Mouse (Mus musculus): Measurements from ENCODE around the gene Dao. TPM values are rescaled to one million over a fixed set of nuclear protein-coding genes. Genes with fewer than 3 reads are reported as not detected.

Gene Dao
- polyA plus RNA-seq, 1 experiment = 11.9 TPM

- peaks cover 2% of the 10 kb centered on the region; the same call in 1 of the 2 replicates for H3K36me3 ChIP-seq (ENCODE audit: control insufficient read depth, insufficient read depth, low read length)
- TF ChIP-seq CTCF (IDR thresholded peaks at IDR 0.05; ENCODE audit: extremely low read depth, insufficient read length, insufficient replicate concordance, low read depth, low read length) (no peak), POLR2A (IDR thresholded peaks at IDR 0.05; ENCODE audit: low read depth, low read length) (no peak)
- WGBS = 8% methylated on average over 1 of the region's 1 CpGs
- H3K4me3 ChIP-seq (ENCODE audit: low read depth, low read length) = no peak overlapping the region
- H3K27me3 ChIP-seq (ENCODE audit: control insufficient read depth, insufficient read depth, low read length) = no peaks in the 10 kb centered on the region
- peaks cover 26% of the 10 kb centered on the region; the same call in 1 of the 2 replicates for H3K4me1 ChIP-seq (ENCODE audit: control insufficient read depth, insufficient read depth, insufficient read length, low read length)
- peak overlapping the region; percentile 21; the same call in 1 of the 2 replicates for H3K27ac ChIP-seq (ENCODE audit: insufficient read depth, low read depth, low read length)
Measured at GRCm38 (mm10) chr5:113980511-113980910, 23.0 kb upstream of the Dao start.

DNA sequence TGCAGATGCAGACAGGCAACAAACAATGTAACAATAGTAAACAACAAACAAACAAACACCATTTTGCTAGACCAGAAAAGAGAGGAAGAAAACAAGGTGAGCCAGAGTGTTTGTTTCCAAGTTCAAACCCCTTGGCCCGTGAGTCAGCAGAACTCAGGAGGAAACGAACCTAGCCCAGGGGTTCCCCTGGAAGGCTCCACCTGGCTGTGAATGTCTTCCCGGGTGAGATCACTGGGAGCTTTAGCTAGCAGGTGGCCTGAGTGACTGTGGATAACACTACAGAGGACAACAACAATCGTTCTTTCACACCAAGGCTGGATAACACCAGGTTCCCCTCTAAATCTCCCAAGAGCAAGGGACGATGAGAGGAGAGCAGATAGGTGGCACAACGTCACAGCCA is 22.3 kb upstream of the Dao start:
- Histone ChIP-seq H3K4me1 (ENCODE audit: control insufficient read depth, insufficient read depth, insufficient read length, low read length) (peaks cover 26% of the 10 kb centered on the region), H3K36me3 (ENCODE audit: control insufficient read depth, insufficient read depth, low read length) (peaks cover 2% of the 10 kb centered on the region; the same call in 1 of the 2 replicates), H3K4me3 (ENCODE audit: low read depth, low read length) (no peak overlapping the region), H3K27me3 (ENCODE audit: control insufficient read depth, insufficient read depth, low read length) (no peaks in the 10 kb centered on the region), H3K27ac (ENCODE audit: insufficient read depth, low read depth, low read length) (0 out of 2 replicates have a peak overlapping the region, but pooled peaks have one; percentile 21)
- 41% methylated on average over 6 of the region's 6 CpGs for WGBS
- TF ChIP-seq CTCF (IDR thresholded peaks at IDR 0.05; ENCODE audit: extremely low read depth, insufficient read length, insufficient replicate concordance, low read depth, low read length) = no peak
- no peak for TF ChIP-seq POLR2A (IDR thresholded peaks at IDR 0.05; ENCODE audit: low read depth, low read length)

DNA sequence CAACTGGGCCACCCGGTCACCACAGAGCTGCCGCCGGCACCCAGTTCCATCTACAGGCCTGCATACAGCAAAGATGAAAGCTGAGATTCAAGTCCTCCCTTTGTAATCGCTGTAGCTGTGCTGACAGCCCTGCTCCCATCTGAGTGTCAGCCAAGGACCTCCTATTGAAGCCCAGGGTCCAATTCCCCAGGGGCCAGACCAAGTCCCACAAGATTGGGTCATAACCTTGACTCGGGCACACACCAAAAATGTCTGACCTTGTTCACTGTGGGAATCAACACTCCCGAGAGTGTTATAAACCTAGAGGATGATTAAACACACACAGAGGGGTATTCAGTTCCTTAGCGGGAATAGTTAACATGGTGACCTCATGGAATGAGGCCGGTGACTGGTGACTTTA is 21.7 kb upstream of the Dao start:
- TF ChIP-seq CTCF (IDR thresholded peaks at IDR 0.05; ENCODE audit: extremely low read depth, insufficient read length, insufficient replicate concordance, low read depth, low read length) = no peak
- no peak for TF ChIP-seq POLR2A (IDR thresholded peaks at IDR 0.05; ENCODE audit: low read depth, low read length)
- no peak overlapping the region for H3K27ac ChIP-seq (ENCODE audit: insufficient read depth, low read depth, low read length)
- H3K4me3 ChIP-seq (ENCODE audit: low read depth, low read length) = no peak overlapping the region
- H3K4me1 ChIP-seq (ENCODE audit: control insufficient read depth, insufficient read depth, insufficient read length, low read length) = peaks cover 31% of the 10 kb centered on the region
- H3K36me3 ChIP-seq (ENCODE audit: control insufficient read depth, insufficient read depth, low read length) = peaks cover 2% of the 10 kb centered on the region; the same call in 1 of the 2 replicates
- no peaks in the 10 kb centered on the region for H3K27me3 ChIP-seq (ENCODE audit: control insufficient read depth, insufficient read depth, low read length)
- 83% methylated on average over 8 of the region's 8 CpGs for WGBS

GRCm38 (mm10) chr5:113983541-113983940 is 20.0 kb upstream of the Dao start:
- 71% methylated on average over 6 of the region's 6 CpGs for WGBS
- peaks cover 33% of the 10 kb centered on the region for H3K4me1 ChIP-seq (ENCODE audit: control insufficient read depth, insufficient read depth, insufficient read length, low read length)
- peaks cover 2% of the 10 kb centered on the region; the same call in 1 of the 2 replicates for H3K36me3 ChIP-seq (ENCODE audit: control insufficient read depth, insufficient read depth, low read length)
- no peak overlapping the region for H3K27ac ChIP-seq (ENCODE audit: insufficient read depth, low read depth, low read length)
- no peak overlapping the region for H3K4me3 ChIP-seq (ENCODE audit: low read depth, low read length)
- no peak for TF ChIP-seq POLR2A (IDR thresholded peaks at IDR 0.05; ENCODE audit: low read depth, low read length)
- no peaks in the 10 kb centered on the region for H3K27me3 ChIP-seq (ENCODE audit: control insufficient read depth, insufficient read depth, low read length)

GRCm38 (mm10) chr5:113984025-113984740 is 19.3 kb upstream of the Dao start:
- WGBS = 63% methylated on average over 13 of the region's 13 CpGs
- no peak overlapping the region for H3K27ac ChIP-seq (ENCODE audit: insufficient read depth, low read depth, low read length)
- H3K27me3 ChIP-seq (ENCODE audit: control insufficient read depth, insufficient read depth, low read length) = no peaks in the 10 kb centered on the region

DNA sequence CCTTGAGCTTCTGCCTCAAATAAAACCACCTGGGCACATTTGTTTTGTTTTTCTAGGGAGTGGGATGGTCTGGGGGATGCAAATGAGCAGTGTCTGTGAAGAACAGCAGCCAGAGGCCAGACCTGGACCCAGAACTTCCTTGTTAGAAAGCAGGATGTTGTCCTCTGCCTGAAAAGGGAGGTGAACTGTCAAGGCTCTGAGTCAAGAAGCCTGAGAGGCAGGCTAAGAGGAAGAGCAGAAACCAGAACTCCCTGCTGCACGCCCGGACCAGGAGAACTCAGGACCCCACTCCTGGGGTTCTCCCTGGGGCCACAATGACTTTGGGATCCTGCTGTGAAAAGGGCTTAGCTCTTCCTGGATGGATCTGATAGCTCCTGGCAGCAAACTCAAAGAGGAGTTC is 17.8 kb upstream of the Dao start:
- 25% methylated on average over 2 of the region's 2 CpGs for WGBS
- peaks cover 1% of the 10 kb centered on the region; the same call in 1 of the 2 replicates for H3K36me3 ChIP-seq (ENCODE audit: control insufficient read depth, insufficient read depth, low read length)
- TF ChIP-seq POLR2A (IDR thresholded peaks at IDR 0.05; ENCODE audit: low read depth, low read length) (no peak), CTCF (IDR thresholded peaks at IDR 0.05; ENCODE audit: extremely low read depth, insufficient read length, insufficient replicate concordance, low read depth, low read length) (no peak)

More at GRCm38 (mm10) chr5:113984025-113984740, 19.3 kb upstream of the Dao start:
- Histone ChIP-seq H3K4me1 (ENCODE audit: control insufficient read depth, insufficient read depth, insufficient read length, low read length) (peaks cover 37% of the 10 kb centered on the region), H3K4me3 (ENCODE audit: low read depth, low read length) (no peak overlapping the region), H3K36me3 (ENCODE audit: control insufficient read depth, insufficient read depth, low read length) (peaks cover 1% of the 10 kb centered on the region; the same call in 1 of the 2 replicates)
- TF ChIP-seq POLR2A (IDR thresholded peaks at IDR 0.05; ENCODE audit: low read depth, low read length) (no peak), CTCF (IDR thresholded peaks at IDR 0.05; ENCODE audit: extremely low read depth, insufficient read length, insufficient replicate concordance, low read depth, low read length) (no peak)

DNA sequence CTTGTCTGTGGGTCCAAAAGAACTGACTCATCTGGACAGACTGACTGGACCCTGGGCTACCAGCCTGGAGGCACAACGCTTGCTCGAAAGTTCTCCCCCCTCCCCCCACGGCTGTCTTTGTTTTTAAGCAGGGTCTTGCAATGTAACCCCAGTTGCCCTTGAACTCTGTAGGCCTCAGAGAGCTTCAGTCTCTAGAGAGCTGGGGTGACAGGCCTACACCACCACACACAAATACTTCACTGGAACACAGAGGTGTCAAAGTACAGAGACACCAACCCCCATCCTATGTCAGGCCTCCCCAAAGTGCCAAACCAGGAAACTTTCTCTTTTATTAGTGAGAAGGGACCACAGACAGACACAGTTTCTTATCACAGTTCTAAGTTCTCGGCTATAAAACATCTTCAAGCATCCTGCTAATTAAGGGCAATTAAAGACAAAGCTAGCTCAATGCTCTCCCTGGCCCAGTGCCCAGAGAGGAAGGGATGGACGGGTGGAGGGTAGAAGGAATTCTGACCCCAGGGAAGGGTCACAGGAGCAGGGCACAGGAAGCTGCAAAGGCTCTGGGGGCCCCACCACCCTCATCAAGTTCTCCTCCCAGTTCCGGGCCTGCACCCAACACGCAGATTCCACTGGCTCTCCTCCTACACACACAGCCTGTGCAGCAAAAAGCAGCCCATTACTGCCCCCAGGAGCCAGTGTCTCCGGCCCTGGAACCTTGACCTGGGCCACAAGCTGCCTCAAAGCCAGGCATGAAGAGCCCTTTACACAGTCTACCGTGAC is 17.1 kb upstream of the Dao start:
- Histone ChIP-seq H3K27me3 (ENCODE audit: control insufficient read depth, insufficient read depth, low read length) (no peaks in the 10 kb centered on the region), H3K27ac (ENCODE audit: insufficient read depth, low read depth, low read length) (peak overlapping the region; percentile 81), H3K4me3 (ENCODE audit: low read depth, low read length) (no peak overlapping the region), H3K36me3 (ENCODE audit: control insufficient read depth, insufficient read depth, low read length) (peaks cover 1% of the 10 kb centered on the region; the same call in 1 of the 2 replicates), H3K4me1 (ENCODE audit: control insufficient read depth, insufficient read depth, insufficient read length, low read length) (peaks cover 29% of the 10 kb centered on the region)
- WGBS = 16% methylated on average over 9 of the region's 9 CpGs
- TF ChIP-seq POLR2A (IDR thresholded peaks at IDR 0.05; ENCODE audit: low read depth, low read length) = no peak
- TF ChIP-seq CTCF (IDR thresholded peaks at IDR 0.05; ENCODE audit: extremely low read depth, insufficient read length, insufficient replicate concordance, low read depth, low read length) = peak; percentile 17; the same call in 1 of the 2 replicates

More for the DNA sequence above, 17.8 kb upstream of the Dao start:
- Histone ChIP-seq H3K27ac (ENCODE audit: insufficient read depth, low read depth, low read length) (peak overlapping the region; percentile 81), H3K4me1 (ENCODE audit: control insufficient read depth, insufficient read depth, insufficient read length, low read length) (peaks cover 36% of the 10 kb centered on the region), H3K4me3 (ENCODE audit: low read depth, low read length) (no peak overlapping the region), H3K27me3 (ENCODE audit: control insufficient read depth, insufficient read depth, low read length) (no peaks in the 10 kb centered on the region)
